Comparison of ENCODE assay signal across 19 mouse cellular contexts in genomic region chr11:44540243-44540642, GRCm38 (mm10). TPM values are rescaled to one million over a fixed set of nuclear protein-coding genes. Genes with fewer than 3 reads are reported as not detected.
A peak's percentile ranks its signal among the peaks of the same experiment; 100 is the strongest.
DNase-seq lines count a peak whose midpoint lies in the region; ATAC-seq and TF ChIP-seq lines count a peak whose summit lies in the region.
"Had no signal": no experiment of that assay in that cellular context is flagged by ENCODE, and none has a peak within 500 bp of the region (broad histone marks: within the 10 kb centered on the region; RNA-seq: fewer than 3 reads in every experiment).

No protein-coding gene starts in this region.

- no peak for DNase-seq in liver, postnatal 0 days
- DNase-seq in urinary bladder, postnatal 4 days (ENCODE audit: low spot score in 2 of 2) = no peak
- DNase-seq in left cerebral cortex, postnatal 10 days (ENCODE audit: extremely low spot score in 1 of 2, low spot score in 2 of 2) = no peak
- DNase-seq: cerebellum, postnatal 14 days; heart, adult 2 months; heart, postnatal 4 days; kidney, adult 11 months; kidney, postnatal 10 days; lung, postnatal 10 days; spleen, adult 18-20 months; thymus, postnatal 14 days had no signal

- intact Hi-C loops in left cerebral cortex, postnatal 10 days (cut with DNase I) = no loop called here

- 0 out of 2 replicates have a peak overlapping the region, but pooled peaks have one; percentile 33 for H3K27ac ChIP-seq in liver, embryonic 15.5 days (replicated peaks)
- no peak overlapping the region for H3K27ac ChIP-seq in liver, postnatal 0 days (ENCODE audit: low read depth)
- H3K27ac ChIP-seq in bone marrow, adult 2 months (ENCODE audit: control insufficient read depth, insufficient read depth, low read depth, low read length, poor library complexity) = peak overlapping the region; percentile 19; the same call in 1 of the 2 replicates
- H3K27ac ChIP-seq in embryonic fibroblast, embryonic 13.5 days (ENCODE audit: insufficient read depth, low read length) = peak overlapping the region; percentile 79; the same call in 1 of the 2 replicates
- H3K27ac ChIP-seq: heart, adult 2 months; heart, embryonic 15.5 days had no signal

- 57% methylated on average over 9 of the region's 9 CpGs for WGBS in liver, embryonic 15.5 days (ENCODE audit: insufficient replicate concordance)
- 61% methylated on average over 9 of the region's 9 CpGs for WGBS in liver, postnatal 0 days (ENCODE audit: insufficient replicate concordance)
- 30% methylated on average over 9 of the region's 9 CpGs for WGBS in bone marrow, adult 2 months

- ATAC-seq in liver, embryonic 15.5 days (ENCODE audit: insufficient read depth) = no peak
- ATAC-seq in liver, postnatal 0 days = no peak; the same call in 1 of the 2 replicates
- ATAC-seq in neutrophil, adult 5-6 weeks (ENCODE audit: extremely low read depth, insufficient number of reproducible peaks, low FRiP score, poor library complexity, severe bottlenecking) = peak; percentile 30; the same call in 1 of the 2 replicates
- ATAC-seq: hindbrain, embryonic 16.5 days had no signal

- TF ChIP-seq EP300 in liver, postnatal 0 days (IDR thresholded peaks at IDR 0.05; ENCODE audit: low read depth) = no peak

- H3K4me2 ChIP-seq in liver, embryonic 15.5 days = no peak overlapping the region
- no peak overlapping the region for H3K4me2 ChIP-seq in liver, postnatal 0 days (ENCODE audit: low read depth, low read length)
- H3K4me2 ChIP-seq: heart, embryonic 15.5 days had no signal

- no peaks in the 10 kb centered on the region for H3K9me3 ChIP-seq in liver, embryonic 15.5 days (replicated peaks)
- no peaks in the 10 kb centered on the region for H3K9me3 ChIP-seq in liver, postnatal 0 days (ENCODE audit: low read length)
- H3K9me3 ChIP-seq: heart, embryonic 15.5 days; megakaryocyte, embryonic 14.5 days had no signal

- peaks cover 95% of the 10 kb centered on the region for H3K36me3 ChIP-seq in liver, embryonic 15.5 days (replicated peaks)
- peaks cover 59% of the 10 kb centered on the region for H3K36me3 ChIP-seq in liver, postnatal 0 days (replicated peaks; ENCODE audit: insufficient read depth, low read length)

- H3K27me3 ChIP-seq in liver, embryonic 15.5 days = no peaks in the 10 kb centered on the region
- no peaks in the 10 kb centered on the region for H3K27me3 ChIP-seq in liver, postnatal 0 days (ENCODE audit: insufficient read depth, low read length)
- H3K27me3 ChIP-seq: heart, embryonic 15.5 days; megakaryocyte, embryonic 14.5 days had no signal

- H3K4me1 ChIP-seq in liver, embryonic 15.5 days (replicated peaks) = peaks cover 50% of the 10 kb centered on the region
- peaks cover 8% of the 10 kb centered on the region for H3K4me1 ChIP-seq in liver, postnatal 0 days (ENCODE audit: insufficient read depth)
- H3K4me1 ChIP-seq in bone marrow, adult 2 months (ENCODE audit: control insufficient read depth, insufficient read depth, low read length) = peaks cover 6% of the 10 kb centered on the region
- H3K4me1 ChIP-seq in embryonic fibroblast, embryonic 13.5 days (ENCODE audit: control insufficient read depth, insufficient read depth, low read length) = peaks cover 33% of the 10 kb centered on the region

- no peak for TF ChIP-seq CTCF in liver, postnatal 0 days (IDR thresholded peaks at IDR 0.05; ENCODE audit: low read depth)
- TF ChIP-seq CTCF in bone marrow, adult 2 months (IDR thresholded peaks at IDR 0.05; ENCODE audit: control insufficient read depth, insufficient read depth, low read length) = no peak
- no peak for TF ChIP-seq CTCF in embryonic fibroblast, embryonic 13.5 days (IDR thresholded peaks at IDR 0.05; ENCODE audit: borderline replicate concordance, insufficient read depth, low read length)

- TF ChIP-seq POLR2A in bone marrow, adult 2 months (IDR thresholded peaks at IDR 0.05; ENCODE audit: borderline replicate concordance, control insufficient read depth, low read depth, low read length) = no peak
- no peak for TF ChIP-seq POLR2A in embryonic fibroblast, embryonic 13.5 days (IDR thresholded peaks at IDR 0.05; ENCODE audit: low read depth, low read length)

- H3K9ac ChIP-seq in liver, embryonic 15.5 days = no peak overlapping the region
- no peak overlapping the region for H3K9ac ChIP-seq in liver, postnatal 0 days (replicated peaks)
- H3K9ac ChIP-seq: heart, embryonic 15.5 days had no signal

- H3K4me3 ChIP-seq in liver, embryonic 15.5 days (replicated peaks) = no peak overlapping the region
- H3K4me3 ChIP-seq in liver, postnatal 0 days (ENCODE audit: low read depth, low read length) = no peak overlapping the region
- H3K4me3 ChIP-seq in bone marrow, adult 2 months (replicated peaks; ENCODE audit: control insufficient read depth, low read depth, low read length) = no peak overlapping the region
- no peak overlapping the region for H3K4me3 ChIP-seq in embryonic fibroblast, embryonic 13.5 days (ENCODE audit: insufficient read depth, low read length)
- H3K4me3 ChIP-seq: heart, adult 2 months; heart, embryonic 15.5 days; megakaryocyte, embryonic 14.5 days; myocyte had no signal

RNA-seq across cellular contexts. Expression of gene Rnf145, which starts 21.5 kb away (rescaled TPM):
- 53.5 and 59.8 TPM in 2 replicates for polyA plus RNA-seq in liver, embryonic 15.5 days (2015; fragmentation: Nextera tagmentation; extraction: Ambion mirVana)
- 31.9 and 32.7 TPM in 2 replicates for polyA plus RNA-seq in liver, postnatal 0 days (2015; fragmentation: Nextera tagmentation; extraction: Ambion mirVana)
- 35.4 and 48.7 TPM in 2 replicates for polyA plus RNA-seq in bone marrow, adult 2 months (2011; ENCODE audit: insufficient read depth, insufficient read length, low replicate concordance, missing spikeins)
- 56.8 and 64.8 TPM in 2 replicates for polyA plus RNA-seq in embryonic fibroblast, embryonic 13.5 days (2011; ENCODE audit: insufficient read length, low read depth, missing spikeins)
- total RNA-seq in neutrophil, adult 5-6 weeks (2017) = 138 and 156 TPM in 2 replicates
- total RNA-seq in left cerebral cortex, postnatal 10 days (2021) = 100 to 1,000 TPM in 1 of 2 experiments, 10 to 100 TPM in 1; 95.9 to 106 TPM
